Mouse (Mus musculus) activated CD4-positive, CD25-positive, alpha-beta regulatory T cell (primary cell): ENCODE data around the gene Zfp229. TPM values are rescaled to one million over a fixed set of nuclear protein-coding genes. Genes with fewer than 3 reads are reported as not detected.

Source experiments
- polyA plus RNA-seq, 2 experiments: library from polyadenylated mRNA; unstranded; fragments of 100-300 nt; shearing (Covaris generic); gene quantifications; one replicate each; pipeline ENCODE4 v1.2.1; 2017

The Zfp229 gene
- under 1 TPM in 1 of 2 experiments, not detected in 1; 0.31 TPM for polyA plus RNA-seq

DNA sequence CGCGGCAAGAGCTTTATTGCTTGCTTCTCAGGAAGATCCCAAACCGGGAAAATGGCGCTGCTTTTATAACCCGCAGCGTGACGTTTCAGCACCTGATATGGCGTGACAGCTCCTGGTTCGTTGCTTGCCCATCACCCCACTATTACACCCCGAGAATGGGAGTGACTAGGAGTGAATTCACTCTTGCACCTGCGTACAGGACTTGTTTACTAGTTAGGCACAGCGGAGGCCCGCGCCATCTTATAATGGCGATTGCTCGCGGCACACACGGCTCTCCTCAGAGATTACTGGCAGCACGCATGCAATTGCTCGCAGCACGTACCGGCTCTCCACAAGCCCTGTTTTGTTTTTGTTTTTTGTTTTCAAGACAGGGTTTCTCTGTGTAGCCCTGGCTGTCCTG lies at the start of gene Zfp229:
TSS of gene Zfp229 (plus strand) at position 301 of the 400 bp plus-strand sequence.

DNA sequence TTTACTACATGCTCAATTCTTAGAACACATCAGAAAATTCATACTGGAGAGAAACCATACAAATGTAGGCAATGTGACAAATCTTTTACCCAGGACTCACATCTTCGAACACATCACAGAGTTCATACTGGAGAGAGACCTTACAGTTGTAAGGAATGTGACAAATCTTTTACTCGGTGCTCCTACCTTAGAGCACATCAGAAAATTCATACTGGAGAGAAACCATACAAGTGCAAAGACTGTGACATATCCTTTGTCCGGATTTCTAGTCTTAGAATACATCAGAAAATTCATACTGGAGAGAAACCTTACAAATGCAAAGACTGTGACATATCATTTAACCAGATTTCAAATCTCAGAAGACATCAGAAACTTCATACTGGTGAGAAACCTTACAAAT lies 39.0 kb upstream of the Zfp229 start, which contains the start of gene Gm10226:
TSS of gene Gm10226 (plus strand) at position 301 of the 400 bp plus-strand sequence.

DNA sequence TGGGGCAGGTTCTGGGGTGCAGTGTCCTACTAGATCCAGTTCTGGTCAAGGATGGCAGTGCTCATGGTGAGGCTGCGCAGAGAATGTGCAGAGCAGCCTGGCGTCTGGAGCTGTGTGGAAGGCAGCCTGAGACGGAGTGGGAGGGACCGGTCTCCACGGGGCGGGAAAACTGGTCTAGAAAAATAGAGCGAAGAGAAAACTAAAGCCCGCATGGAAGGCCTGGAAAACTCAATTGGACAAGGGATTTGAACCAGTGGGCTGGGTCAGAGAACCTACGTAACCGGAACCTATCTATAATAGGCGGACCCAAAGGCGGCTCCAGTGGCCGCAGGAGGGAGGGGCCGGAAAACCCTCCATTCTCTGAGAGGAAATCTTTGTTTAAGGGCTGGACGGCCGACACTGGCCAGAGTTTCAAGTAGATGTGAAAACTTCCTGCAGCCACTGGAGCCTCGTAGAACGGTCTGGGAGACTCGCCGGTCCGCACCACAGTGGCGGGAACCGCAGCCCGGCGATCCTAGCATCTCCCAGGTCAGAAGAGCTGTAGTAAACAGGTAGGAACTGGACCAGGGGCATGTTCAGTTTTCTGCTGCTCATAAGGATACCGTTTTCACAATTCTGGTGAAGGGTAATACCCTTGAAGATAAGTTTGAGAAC lies 23.1 kb upstream of the Zfp229 start, which contains the start of gene Zfp760:
TSS of gene Zfp760 (plus strand) at position 399 of the 654 bp plus-strand sequence.

Other genes starting within 250 kb of the Zfp229 start
- 10 to 100 TPM; 61.3 to 66.0 TPM for gene Zfp53, start 241.8 kb upstream of the Zfp229 start, polyA plus RNA-seq
- 10 to 100 TPM; 14.6 to 24.7 TPM for gene Zfp52, start 195.3 kb upstream of the Zfp229 start, polyA plus RNA-seq
- 1 to 10 TPM; 2.8 to 5.3 TPM for gene Zfp948, start 163.8 kb upstream of the Zfp229 start, polyA plus RNA-seq
- 10 to 100 TPM in 1 of 2 experiments, 1 to 10 TPM in 1; 5.0 to 11.2 TPM for gene Zfp983, start 80.2 kb upstream of the Zfp229 start, polyA plus RNA-seq
- 10 to 100 TPM; 10.7 to 13.6 TPM for gene Gm10226, start 38.9 kb upstream of the Zfp229 start, polyA plus RNA-seq
- gene Zfp760, start 23.1 kb upstream of the Zfp229 start, polyA plus RNA-seq = 1 to 10 TPM; 2.8 to 6.4 TPM
- gene Zfp820, start 115.0 kb downstream of the Zfp229 start, polyA plus RNA-seq = under 1 TPM; 0.11 to 0.35 TPM
- gene Zfp995, start 179.1 kb downstream of the Zfp229 start, polyA plus RNA-seq = 10 to 100 TPM; 14.0 to 17.3 TPM
- 10 to 100 TPM; 26.2 to 33.2 TPM for gene Zfp942, start 231.7 kb downstream of the Zfp229 start, polyA plus RNA-seq
- 10 to 100 TPM in 1 of 2 experiments, 1 to 10 TPM in 1; 9.7 to 21.2 TPM for gene Zfp943, start 231.8 kb downstream of the Zfp229 start, polyA plus RNA-seq